Mouse (Mus musculus): ENCODE measurements around the gene Sbf2.

Sbf2 gene

DNA sequence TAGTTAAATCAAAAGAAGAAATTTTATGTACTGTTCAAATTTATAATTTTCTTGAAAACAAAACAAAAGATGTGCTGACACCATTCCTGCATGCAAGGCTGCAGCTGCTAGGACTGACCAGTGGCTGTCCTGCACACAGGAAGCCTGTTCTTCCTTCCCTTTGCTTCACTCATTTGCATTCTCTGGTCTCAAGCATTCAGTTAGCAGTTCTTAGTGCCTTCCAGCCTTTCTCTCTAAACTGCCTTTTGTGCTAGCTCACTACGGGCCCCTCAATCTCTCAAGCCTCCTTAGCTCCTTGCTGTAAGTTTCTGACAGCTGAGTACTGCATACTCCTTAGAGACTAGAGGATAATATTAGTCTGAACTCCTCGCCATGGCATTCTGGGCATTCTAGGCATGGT lies 227.2 kb downstream of the Sbf2 start:
- no peak for DNase-seq

DNA sequence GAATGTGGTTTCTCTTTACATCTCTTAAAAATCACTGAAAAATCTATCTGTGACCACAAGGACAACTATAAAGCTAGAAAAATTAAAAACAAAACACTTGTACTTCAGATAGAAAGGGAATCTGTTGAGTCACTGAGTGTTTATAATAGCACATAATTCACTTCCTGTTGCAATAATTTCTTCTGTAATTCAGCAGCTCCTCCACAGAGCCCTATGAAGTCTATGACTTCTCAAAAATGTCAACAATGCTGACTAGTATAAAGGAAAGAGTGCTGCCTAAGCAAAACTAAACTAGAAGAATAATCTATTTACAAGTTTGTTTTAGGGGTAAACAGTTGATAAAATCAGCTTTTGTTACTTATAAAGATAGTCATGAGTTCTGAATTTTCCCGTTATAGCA lies 229.2 kb downstream of the Sbf2 start:
- no peak for DNase-seq

DNA sequence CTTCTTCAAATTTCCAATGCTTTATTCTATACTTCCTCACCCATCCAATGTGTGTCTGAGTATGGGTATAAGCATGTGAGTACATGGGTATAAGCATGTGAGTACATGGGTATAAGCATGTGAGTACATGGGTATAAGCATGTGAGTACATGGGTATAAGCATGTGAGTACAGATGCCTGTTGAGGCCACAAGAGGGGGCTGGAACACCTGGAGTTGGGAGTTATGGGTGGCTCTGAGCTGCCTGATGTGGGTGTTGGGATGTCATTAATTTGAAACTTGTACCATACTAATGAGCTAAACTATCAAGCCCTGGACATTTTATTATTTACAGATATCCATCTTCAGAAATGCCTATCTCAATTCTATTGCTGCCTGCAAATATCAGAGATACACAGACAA lies 230.4 kb downstream of the Sbf2 start:
- no peak for DNase-seq

DNA sequence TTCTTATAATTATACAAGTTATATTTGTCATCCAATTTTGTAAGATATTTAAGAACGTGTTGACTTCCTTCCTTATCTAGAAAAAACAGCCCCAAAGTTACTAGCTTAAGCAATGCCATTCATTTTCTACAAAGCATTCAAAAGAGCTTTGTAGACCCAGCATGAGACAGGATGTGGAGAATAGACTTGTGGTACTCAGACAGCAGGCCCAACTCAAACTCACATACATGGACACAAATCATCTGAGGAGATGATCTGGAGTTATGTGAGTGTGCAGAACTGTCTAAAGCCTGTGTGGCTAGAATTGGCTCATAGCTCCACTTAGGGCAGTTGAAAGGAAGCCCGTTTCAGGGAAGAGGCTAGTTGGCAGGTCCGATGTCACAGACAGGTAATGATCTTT lies 233.1 kb downstream of the Sbf2 start:
- DNase-seq = no peak

DNA sequence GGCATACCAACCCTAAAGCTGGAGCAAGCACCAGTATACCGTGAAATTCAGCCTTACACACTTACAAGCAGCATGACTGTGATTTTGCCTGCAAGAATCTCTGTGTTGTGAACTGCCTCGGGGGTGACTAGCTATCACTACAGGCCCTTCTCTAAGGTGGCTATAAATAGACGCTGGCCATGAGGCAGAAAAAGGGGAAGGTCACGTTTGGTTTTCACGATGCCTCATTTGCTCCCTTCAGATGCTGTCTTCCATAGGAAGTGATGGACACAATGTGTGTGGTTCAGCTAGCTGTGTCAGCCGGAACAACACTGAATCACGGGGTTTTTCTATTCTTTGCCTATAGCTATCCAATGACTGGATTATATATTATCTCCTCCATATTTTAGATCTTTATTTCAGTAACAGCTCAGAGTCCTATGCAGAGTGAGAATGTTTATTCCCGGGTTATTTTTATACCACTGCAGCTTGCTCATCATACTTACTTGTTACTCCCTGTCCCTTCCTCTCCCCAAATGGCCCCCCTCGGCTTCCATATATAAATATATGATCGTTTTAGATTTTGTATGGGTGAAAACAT lies 235.3 kb downstream of the Sbf2 start:
- DNase-seq = no peak

DNA sequence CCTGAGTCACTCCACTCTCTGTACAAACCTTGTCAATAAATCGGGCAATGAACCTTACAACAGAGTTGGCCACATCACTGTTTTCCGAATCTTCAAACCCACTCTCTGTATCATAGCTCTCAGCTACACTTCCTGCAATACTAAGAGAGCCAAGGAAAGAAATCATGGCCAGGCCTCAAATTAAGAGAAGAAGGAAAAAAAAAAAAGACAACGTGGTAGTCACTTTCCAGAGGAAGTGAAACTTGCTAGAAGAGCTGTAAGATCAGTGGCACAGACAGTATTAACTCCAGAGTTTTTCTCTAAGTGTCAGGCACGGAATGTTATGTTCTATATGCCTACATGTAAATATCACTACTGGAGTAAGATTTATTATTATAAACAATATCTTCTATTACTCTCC lies 242.2 kb downstream of the Sbf2 start:
- no peak for DNase-seq

DNA sequence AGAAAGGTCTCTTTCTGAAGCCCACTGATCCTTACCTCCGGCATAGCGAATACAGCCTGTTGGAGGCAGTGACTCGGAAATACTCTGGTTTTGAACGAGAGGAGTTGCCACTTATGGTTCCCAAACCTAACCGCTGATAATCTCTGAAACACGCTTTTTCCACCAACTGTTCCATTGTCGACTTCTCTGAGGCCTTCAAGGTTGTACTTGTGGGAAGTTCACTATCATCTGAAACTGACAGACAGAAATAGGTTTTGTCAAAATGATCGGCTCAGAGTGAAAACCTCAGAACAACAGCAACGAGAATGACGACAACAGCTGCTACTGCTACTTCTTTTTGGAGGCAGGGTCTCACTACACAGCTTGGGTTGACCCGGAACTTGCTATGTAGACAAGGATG lies 252.7 kb downstream of the Sbf2 start:
- DNase-seq = no peak

DNA sequence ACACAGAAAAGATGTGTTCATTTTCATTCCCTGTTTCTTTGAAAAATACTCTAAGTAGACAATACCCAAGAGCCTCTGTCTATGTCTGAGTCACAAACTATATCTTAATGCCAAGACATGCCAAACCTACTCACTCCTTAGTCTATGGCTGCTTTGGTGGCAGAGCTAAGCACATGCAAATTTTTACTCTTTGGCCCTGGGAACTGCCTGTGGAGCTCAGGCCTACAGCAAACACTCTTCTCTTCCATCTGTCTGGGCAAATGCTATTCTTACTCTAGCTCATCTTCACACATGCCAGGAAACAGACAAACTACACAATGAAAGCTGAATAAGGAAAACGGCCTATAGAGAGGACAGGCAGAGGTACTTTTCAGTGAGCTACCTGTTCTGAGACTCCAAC lies 253.2 kb downstream of the Sbf2 start:
- no peak for DNase-seq

DNA sequence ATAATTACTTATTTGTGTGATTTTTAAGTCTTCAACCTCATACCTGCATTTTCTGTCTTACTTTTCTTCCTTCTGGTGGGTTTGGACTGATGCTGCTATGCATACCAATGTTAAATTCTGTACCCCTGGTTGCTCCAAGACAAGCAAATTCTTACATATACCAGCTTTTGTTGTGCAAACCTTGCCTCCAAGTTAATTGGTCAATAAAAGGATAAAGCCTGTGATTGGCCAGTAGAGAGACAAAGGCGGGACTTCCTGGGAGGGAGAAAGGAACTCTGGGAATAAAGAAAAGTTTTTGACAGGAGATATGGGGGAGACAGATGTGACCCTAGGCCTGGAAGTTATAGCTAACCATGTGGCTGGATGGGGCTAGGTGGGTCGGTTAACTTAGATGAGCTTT lies 255.3 kb downstream of the Sbf2 start:
- DNase-seq = no peak

DNA sequence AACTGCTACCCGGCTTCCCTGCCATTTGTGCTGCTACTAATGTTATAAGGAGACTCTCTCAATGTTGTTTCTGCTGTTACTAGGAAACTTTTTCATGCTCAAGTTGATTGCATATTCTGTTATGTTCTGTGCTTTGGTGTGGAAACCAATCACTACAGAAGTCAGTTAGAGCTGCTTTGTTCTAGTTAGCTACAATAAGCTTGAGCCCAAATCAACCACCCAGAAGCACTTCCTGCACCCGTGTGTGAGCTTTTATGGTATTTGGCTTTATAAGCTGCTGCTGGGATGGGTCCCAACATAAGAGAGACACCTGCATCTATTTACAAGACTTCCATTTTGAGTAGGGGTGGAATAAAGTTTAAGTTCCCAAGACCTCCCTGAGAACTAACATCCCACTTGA lies 260.8 kb downstream of the Sbf2 start:
- DNase-seq = no peak

DNA sequence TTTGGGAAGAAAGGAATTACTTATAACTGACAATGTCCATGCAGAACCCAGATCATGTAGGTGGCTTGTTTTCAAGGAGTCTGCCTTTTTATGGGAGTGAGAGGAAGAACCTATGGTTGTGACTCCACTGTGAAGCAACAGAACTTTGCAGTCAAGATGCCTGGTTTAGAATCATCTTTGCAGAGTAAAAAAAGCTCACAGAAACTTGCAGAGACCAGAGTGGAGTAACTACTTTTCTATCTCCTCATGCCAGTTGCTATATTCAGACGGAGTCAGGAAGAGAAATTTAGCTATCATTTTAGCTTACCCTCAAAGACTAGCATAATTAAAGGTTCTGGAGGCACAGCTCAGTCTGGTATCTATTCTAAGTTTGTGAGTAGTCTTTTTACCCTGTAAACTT lies 267.5 kb downstream of the Sbf2 start:
- DNase-seq = no peak

DNA sequence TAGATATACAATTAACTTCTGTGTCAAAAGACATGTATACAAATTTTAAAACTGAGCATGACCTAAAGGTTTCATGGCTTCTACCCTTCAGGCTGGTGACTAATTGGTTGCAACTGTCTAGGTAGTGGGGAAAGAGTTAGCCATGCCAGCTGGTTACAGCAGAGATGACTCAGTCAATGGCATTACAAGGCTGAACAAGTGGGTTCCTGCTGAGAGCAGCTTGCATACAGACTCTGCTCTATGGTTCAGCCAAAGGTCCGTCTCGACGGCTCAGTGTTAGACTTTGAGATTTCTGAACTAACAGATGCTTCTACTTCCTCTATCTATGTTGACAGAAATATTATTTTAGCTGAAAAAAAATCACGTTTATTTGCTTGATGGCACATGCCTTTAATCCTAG lies 277.1 kb downstream of the Sbf2 start:
- DNase-seq = no peak

DNA sequence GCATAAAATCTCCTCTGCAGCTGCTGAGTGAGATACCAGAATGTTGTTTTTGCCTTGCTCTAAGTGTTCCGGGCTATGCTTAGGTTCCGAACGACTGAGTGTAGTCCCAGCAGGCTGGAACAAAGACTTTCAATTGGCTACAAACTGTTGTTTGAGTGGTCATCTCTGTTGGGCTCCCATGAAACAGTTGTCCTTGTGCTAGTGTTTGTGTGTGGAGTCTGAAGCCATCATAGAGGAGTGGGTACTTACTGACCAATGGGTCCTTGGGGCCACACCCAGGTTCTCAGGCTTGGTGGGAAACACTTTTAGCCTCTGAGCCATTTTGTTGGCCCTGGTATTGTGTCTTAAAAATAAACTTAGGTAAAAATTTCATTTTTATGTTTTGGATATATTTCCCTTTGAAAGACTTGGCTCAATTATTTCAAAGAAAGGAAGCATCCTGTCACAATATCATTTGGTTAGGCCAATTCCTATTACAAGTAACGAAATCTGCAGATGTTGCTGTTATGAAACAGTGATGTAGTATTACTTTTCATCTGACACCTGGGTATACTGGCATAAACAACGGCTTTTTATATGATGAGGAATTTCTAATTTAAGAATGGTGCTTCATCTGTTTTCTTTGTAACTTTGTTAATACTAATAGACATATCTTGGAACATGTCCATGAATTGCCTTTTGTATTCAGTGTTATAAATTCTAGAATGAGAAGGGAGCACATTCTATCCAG lies 289.2 kb downstream of the Sbf2 start:
- DNase-seq = no peak

DNA sequence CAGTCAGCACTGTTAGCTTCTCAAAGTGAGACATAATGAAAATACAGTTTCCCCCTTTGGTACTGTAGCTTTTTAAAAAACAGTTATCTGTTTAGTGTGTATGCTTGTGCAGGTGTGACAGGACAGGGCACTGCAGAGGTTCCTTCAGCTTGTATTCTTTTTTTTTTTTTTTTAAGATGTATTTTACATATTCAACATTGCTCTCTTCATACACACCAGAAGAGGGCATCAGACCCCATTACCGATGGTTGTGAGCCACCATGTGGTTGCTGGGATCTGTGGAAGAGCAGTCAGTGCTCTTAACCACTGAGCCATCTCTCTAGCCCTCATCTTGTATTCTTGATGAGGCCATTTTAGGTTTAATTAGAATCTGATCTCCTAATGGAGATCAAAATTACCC lies 289.9 kb downstream of the Sbf2 start:
- no peak for DNase-seq

DNA sequence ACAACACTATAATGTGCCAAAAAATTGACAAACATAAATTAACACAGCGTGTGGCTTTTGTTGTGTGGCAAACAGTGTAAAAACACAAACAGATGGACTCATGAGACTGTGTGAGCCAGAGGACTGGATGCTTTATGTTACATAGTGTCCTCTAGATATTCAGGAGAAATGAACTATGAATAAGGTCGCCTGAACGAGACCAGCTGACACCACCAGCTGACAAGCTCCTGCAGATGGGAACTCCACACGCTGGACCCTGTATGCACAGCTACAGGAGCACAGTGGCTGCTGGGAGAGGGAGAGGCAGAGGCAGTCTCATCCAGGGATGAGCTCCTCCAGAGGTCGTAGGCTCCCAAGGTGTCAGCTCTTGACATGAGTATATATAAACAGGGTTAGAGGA lies 293.6 kb downstream of the Sbf2 start:
- no peak for DNase-seq

DNA sequence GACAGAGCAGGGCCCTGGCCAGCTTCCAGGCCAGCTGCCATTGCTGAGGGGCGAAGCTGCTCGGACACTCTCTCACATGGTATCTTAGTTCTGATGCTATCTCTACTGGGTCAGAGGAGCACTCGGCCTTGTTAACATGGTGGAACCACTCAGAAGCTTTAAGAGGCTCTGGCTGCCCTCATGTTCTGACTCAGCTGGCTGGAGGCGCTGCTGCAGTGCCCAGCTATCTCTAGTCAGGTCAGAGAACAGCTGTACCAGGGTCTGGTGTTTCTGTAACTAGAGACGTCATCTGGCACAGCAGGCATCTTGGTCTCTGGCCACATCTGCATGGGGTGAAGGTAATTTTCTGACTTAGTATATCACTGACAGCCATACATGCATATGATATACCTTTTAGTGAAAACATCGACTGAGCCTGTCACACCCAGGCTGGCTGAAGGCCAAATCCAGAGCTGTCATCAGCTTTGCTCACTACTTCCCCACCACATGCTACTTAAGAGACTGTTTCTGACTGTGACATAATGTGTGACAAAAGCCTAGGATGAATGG lies 295.7 kb downstream of the Sbf2 start:
- no peak for DNase-seq

DNA sequence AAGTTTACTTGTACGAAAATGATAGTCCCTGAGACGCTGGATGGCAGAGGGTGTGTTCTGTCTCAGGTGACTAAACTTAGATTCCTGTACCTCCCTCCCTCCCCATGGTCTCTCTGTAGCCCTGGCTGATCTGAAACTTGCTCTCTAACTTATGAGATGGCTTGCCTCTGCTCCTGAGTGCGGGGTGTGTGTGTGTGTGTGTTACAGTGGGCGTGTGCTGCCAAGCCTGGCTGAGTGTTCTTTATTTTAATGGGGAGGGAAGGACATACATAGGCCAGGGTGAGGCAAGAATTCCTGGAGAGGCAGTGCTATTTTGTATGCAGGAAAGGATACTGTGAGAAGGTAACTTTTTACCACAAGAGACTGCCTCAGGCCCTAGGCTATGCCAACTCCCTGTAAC lies 297.3 kb downstream of the Sbf2 start:
- DNase-seq = no peak

DNA sequence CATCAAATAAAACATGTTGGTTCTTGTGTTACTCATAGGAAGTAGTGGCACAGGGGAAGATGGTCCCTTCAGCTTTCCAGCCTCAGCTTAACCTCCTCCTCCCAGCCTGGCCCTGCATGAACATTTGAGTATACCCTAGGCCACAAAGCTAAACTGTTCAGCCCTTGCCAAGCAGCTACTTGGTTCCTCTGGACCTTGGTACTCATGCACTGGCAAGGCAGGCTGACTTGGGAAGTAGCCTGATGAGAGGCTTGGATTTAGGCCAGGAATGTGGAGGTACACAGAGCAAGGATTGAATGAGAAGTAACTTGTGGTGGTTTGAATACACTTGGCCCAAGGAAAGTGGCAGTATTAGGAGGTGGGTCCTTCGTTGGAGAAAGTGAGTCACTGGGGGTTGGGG lies 299.4 kb downstream of the Sbf2 start:
- DNase-seq = no peak

DNA sequence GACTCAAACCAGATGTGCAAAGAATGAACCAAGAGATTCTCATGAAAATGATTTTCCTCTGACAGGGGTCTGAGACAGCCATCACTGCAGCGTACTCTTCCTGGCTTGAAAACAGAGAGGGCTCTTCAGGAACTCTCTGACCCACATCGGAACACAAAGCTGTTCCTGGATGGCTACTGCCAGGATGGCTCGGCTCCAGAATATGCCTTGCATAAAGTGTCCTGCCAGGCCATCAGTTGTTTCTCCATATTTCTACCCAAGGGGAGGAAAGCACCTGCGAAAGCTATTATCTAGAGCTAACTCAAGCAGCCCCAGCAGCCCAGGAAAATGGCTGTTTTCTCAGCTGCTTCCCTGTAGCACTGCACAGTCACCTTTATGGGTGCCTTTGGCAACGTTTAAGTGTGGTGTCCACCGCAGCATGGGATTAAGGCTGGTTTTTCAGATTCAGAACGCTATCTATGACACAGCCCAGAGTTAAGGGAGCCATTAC lies 300.3 kb downstream of the Sbf2 start:
- no peak for DNase-seq

DNA sequence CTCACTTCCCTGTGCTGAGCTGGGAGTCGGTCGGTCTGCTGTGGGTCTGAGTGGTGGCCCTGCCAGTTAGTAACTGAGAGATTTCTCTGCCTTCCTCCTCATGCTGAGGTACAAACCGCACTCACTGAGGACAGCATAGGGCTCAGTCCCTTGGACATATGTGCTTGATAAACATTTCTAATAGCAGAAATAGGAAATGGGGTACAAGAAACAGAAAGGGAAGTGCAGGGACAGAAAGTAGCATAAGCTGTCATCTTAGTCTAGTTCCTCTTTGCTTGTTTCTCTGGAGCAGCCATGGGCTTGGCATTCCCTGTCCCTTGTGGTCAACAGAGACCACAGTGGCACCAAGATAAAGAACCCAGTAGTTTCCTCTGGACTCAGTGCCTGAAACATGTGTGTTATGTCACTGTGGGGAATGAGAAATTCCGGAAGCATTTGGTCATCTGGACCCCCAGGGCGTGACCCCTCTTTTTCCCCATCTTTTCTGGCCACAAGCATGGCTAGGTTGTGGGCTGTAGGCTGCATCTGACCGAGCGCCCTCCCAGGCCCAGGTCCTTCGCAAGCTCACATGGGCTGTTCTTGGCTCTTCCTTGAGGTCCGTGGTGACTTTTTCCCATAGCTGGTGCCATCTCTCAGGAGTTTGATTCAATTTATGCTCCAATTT lies 301.2 kb downstream of the Sbf2 start:
- peak in 1 of 2 experiments; percentile 15 for DNase-seq

DNA sequence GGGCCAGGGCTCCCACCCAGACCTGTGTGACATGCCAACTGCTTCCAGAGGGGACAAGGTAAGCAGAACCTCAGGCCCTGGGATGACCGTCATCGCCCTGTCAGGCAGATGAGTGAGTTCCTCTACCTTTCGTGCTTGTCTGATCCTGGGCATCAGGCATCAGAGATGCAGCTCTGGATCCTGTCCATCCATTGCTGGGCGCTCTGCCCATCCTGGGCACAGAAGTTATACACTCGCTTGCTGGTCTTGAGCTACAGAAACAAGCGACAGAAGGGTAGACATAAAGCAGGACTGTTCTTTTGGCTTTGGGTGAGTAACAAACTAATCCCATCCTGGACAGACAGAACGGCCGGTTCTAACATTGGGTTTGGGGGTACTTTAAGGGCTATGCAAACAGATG lies 305.5 kb downstream of the Sbf2 start:
- no peak for DNase-seq

DNA sequence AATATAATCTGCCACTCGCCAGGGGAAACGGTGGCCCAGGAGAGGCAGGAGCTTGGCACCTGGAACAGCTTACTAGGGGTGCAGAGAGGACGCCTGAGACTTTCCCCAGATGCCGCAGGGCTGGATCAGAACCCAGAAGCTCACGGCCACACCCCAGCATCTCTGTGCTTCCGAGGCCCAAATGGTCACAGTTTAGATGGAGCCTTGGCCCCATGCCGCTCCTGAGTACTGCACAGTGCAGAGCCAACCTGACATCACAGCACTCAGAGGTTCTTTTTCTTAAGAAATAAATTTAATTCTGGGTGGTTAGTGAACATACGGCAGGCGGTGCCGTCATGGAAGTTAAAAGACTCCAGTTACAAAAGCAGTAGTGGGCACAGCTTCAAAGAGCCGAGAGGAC lies 307.0 kb downstream of the Sbf2 start:
- DNase-seq = no peak

DNA sequence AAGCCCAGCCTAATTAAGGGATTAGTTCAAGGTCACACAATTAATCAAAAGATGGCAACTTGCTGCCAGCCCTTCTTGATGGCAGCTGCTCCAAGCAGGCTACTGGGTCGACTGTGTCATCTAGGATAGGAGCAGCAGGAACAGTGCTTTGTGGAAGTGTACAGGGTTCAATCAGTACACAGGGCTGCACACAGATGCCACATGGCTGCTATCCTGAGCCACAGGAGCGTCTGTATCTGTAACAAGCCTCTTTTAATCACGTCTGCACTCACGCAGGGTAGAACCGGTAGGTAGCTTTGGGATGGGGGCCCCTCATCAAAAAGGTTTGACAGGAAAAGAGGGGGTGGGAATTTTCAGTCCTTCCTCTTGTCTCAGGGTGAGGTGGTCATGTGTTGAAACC lies 308.4 kb downstream of the Sbf2 start:
- DNase-seq = no peak

DNA sequence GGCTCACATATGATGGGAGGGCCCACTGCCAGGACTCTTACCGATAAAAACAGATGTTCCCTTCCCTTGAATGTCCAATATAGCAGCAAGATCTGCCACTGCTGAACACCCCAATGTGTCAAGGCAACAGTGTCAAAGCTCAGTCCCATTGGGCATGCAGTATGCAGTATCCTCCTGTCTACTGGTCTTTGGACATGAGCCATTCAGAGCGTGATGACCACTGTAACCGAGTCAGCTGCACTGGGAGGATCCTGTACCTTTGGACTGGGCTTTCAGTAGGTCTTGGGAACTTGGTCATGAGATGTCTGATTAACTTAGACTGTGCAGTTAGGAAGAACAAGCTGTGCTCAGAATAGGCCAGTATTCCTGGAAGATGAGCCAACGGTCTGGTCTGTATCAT lies 309.2 kb downstream of the Sbf2 start:
- DNase-seq = no peak
